Mouse (Mus musculus) forebrain, postnatal 0 days (tissue): ENCODE data around the gene Pced1b. TPM values are rescaled to one million over a fixed set of nuclear protein-coding genes. Genes with fewer than 3 reads are reported as not detected.

Experiments
- ATAC-seq: fragments of 200-750 bp; cut with Nextera tagmentation; 2 replicates; pipeline ENCODE4 v1.8.0; 2017; ENCODE audit warnings: mild to moderate bottlenecking, moderate library complexity
- DNase-seq: peaks from one replicate; pipeline ENCODE4 v3.0.0-alpha.2; 2015
- H3K27ac ChIP-seq: fragments of 300-500 bp; sonication (generic); 2 replicates; pipeline ENCODE4 v1.5.1; 2014; ENCODE audit warnings: low read depth, mild to moderate bottlenecking, antibody characterized with exemption, low read length, moderate library complexity, mixed read lengths
- H3K27me3 ChIP-seq: fragments of 300-500 bp; sonication (generic); 2 replicates; pipeline ENCODE4 v1.6.1; 2014; ENCODE audit warnings: mild to moderate bottlenecking, low read length, mixed read lengths; ENCODE audit not compliant: insufficient read depth
- H3K36me3 ChIP-seq: fragments of 300-500 bp; sonication (generic); 2 replicates; pipeline ENCODE4 v1.6.1; 2014; ENCODE audit warnings: mild to moderate bottlenecking, moderate library complexity; ENCODE audit not compliant: insufficient read depth
- H3K4me1 ChIP-seq: fragments of 300-500 bp; sonication (generic); 2 replicates; pipeline ENCODE4 v1.6.1; 2014; ENCODE audit warnings: antibody characterized with exemption; ENCODE audit not compliant: insufficient read depth
- H3K4me2 ChIP-seq: fragments of 300-500 bp; sonication (generic); 2 replicates; pipeline ENCODE4 v1.6.1; 2014; ENCODE audit warnings: low read depth, mild to moderate bottlenecking, moderate library complexity
- H3K4me3 ChIP-seq: fragments of 300-500 bp; sonication (generic); 2 replicates; pipeline ENCODE4 v1.5.1; 2014; ENCODE audit warnings: low read depth, low read length, mixed read lengths
- H3K9ac ChIP-seq: fragments of 300-500 bp; sonication (generic); 2 replicates; pipeline ENCODE4 v1.6.1; 2014; ENCODE audit warnings: mild to moderate bottlenecking
- H3K9me3 ChIP-seq: fragments of 300-500 bp; sonication (generic); 2 replicates; pipeline ENCODE4 v1.6.1; 2016; ENCODE audit warnings: low read length
- CTCF ChIP-seq: sonication (generic); IDR thresholded peaks from 2 replicates; pipeline ENCODE4 v1.5.1; 2016; ENCODE audit warnings: antibody characterized with exemption, control low read depth, low read depth
- WGBS: fragments of 180-500 bp; shearing (Covaris S2); extraction: QIAGEN DNeasy Blood & Tissue Kit; methylation state at CpG from one replicate; pipeline ENCODE4 v1.1.7; 2014; 5-methylcytosine and 5-hydroxymethylcytosine counted together
- polyA plus RNA-seq: library from polyadenylated mRNA; unstranded; fragments of >200 nt; fragmentation: Nextera tagmentation; extraction: Ambion mirVana; gene quantifications from 2 replicates; pipeline ENCODE4 v1.2.1, GENCODE M21; 2015
- total RNA-seq: library from RNA; depleted of rRNA; stranded (reverse); fragments of >200 nt; gene quantifications from 2 replicates; pipeline ENCODE4 v1.2.3, GENCODE M21; 2014

Gene Pced1b
- total and polyA plus RNA-seq, 2 experiments from 2014 or later = 4.4 to 6.9 TPM

DNA sequence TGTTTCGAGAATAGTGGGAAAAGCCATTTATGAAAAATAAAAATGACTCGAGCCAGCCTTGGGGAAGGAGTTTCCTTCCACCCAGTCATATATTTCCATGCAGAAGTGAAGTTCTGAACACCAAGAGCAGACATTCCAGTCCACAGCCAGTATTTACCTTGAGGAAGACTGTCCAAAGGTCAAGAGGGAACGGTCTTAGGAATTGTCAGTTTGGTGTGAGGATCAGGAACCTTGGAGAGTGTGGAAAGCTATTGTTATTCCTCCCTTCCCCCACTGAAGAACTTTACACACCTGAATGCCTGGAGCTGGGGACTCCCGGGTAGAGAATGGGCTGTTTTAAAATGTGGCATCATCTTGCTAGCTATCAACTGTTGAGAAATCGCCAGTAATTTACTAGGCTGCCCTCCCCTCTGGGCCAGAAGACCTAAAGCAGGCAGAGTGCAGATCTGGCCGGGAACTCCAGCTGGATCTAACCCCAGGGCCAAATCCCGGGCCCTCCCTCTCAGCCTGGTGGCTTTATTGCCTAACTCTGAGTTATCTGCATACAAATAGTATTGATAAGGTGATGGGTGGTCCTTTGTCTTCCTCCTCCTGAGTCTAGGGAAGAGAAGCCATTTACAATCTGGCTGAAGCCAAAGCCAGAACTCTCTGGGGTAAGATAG, 129.3 kb downstream of the Pced1b start:
- no peak overlapping the region for H3K27ac ChIP-seq
- no peaks in the 10 kb centered on the region for H3K27me3 ChIP-seq
- no peaks in the 10 kb centered on the region for H3K9me3 ChIP-seq
- H3K9ac ChIP-seq = no peak overlapping the region
- DNase-seq (no peak), ATAC-seq (no peak)
- TF ChIP-seq CTCF = no peak
- H3K4me2 ChIP-seq = no peak overlapping the region
- 0 out of 2 replicates have a peak, but pooled peaks cover 4% of the 10 kb centered on the region for H3K4me1 ChIP-seq
- no peak overlapping the region for H3K4me3 ChIP-seq
- H3K36me3 ChIP-seq = no peaks in the 10 kb centered on the region
- 44% methylated on average over 7 of the region's 7 CpGs for WGBS

DNA sequence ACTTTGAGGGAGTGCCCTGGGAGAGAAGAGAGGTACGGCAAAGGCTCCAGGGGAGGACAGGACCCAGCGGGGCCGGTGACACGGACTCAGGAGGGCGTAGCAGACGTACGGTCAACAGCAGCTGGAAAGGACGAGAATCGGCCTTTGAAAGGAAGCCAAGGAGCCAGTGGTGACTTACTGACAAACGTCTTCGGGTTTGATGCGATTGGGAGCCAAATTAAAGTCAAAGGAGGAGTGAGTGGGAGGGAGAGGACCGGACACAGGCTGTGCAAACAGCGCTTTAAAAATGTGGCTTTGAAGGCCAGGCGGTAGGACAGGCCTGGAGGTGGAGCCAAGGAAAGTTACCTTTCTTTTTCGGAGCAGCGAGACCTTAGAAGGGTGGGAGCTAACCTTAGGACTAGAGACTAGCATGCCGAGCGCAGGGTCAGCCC, 129.9 kb downstream of the Pced1b start:
- DNase-seq = no peak
- Histone ChIP-seq H3K27ac (no peak overlapping the region), H3K36me3 (no peaks in the 10 kb centered on the region), H3K9ac (no peak overlapping the region), H3K4me2 (no peak overlapping the region), H3K9me3 (no peaks in the 10 kb centered on the region), H3K27me3 (no peaks in the 10 kb centered on the region), H3K4me3 (no peak overlapping the region), H3K4me1 (0 out of 2 replicates have a peak, but pooled peaks cover 4% of the 10 kb centered on the region)
- WGBS = 28% methylated on average over 19 of the region's 19 CpGs
- no peak for TF ChIP-seq CTCF
- no peak for ATAC-seq

DNA sequence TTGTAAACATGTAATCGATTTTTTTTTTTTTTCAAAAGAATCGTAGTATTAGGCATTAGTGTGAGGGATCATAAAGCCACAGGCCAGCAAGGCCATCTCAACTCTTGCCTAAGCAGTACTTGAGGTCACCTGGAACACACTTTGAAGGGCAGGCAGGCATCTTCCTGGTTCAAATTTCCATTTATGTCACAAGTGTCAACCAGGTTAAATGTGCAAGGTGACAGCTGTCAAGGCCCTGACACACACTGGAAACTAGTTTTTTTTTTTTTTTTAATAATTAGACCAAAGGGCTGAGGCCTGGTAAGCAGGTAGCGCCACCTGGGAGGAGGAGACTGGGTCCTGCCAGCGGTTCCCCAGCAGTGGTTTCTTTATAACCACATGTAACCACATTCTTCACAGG, 131.2 kb downstream of the Pced1b start:
- Histone ChIP-seq H3K4me2 (no peak overlapping the region), H3K9me3 (no peaks in the 10 kb centered on the region), H3K27ac (no peak overlapping the region), H3K4me1 (0 out of 2 replicates have a peak, but pooled peaks cover 4% of the 10 kb centered on the region), H3K36me3 (no peaks in the 10 kb centered on the region), H3K27me3 (no peaks in the 10 kb centered on the region), H3K9ac (no peak overlapping the region), H3K4me3 (no peak overlapping the region)
- WGBS = 88% methylated on average over 4 of the region's 4 CpGs
- DNase-seq = no peak
- no peak for TF ChIP-seq CTCF
- no peak for ATAC-seq

DNA sequence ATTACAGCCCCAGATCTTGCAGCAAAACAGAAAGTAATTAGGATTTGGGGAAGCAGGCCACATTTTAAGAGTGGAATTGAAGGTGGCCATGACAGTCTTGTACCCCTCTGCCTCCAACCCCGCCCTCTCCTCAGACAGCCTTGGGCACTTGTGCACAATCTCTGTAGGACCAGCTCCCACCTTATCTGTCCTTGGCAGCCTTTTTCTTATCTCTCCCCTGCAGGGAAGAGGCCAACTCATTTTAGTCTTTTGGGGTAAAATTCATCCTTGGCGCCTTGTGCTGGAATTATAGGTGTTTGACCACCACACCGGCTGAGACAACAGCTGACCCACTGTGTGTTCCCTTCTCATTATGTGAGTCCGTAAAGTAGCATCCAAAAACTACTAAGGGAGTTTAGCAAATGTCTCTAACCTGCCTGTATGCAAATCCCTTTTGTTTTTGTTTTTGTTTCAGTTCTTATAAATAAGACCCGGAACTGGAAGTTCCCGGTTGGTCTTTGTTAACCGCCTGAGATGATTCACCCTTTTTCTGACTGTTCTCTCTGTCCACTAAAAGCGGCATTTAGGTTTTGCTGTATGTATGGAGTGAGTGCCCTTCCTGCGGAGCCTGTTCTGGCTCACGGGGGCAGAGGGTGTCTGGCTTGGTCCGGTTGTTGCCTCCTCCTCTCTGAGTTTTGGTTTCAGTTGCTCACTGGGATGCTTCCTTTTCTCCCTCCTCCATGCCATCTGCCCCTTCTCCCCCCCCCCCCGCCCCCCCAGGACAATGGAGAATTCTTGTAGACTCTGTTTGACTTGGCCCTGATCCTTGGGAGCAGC, 132.8 kb downstream of the Pced1b start:
- DNase-seq (no peak), ATAC-seq (no peak)
- Histone ChIP-seq H3K4me3 (no peak overlapping the region), H3K27ac (no peak overlapping the region), H3K4me1 (no peaks in the 10 kb centered on the region), H3K9me3 (no peaks in the 10 kb centered on the region), H3K27me3 (no peaks in the 10 kb centered on the region), H3K9ac (no peak overlapping the region), H3K4me2 (no peak overlapping the region), H3K36me3 (no peaks in the 10 kb centered on the region)
- no peak for TF ChIP-seq CTCF
- WGBS = 73% methylated on average over 11 of the region's 12 CpGs

DNA sequence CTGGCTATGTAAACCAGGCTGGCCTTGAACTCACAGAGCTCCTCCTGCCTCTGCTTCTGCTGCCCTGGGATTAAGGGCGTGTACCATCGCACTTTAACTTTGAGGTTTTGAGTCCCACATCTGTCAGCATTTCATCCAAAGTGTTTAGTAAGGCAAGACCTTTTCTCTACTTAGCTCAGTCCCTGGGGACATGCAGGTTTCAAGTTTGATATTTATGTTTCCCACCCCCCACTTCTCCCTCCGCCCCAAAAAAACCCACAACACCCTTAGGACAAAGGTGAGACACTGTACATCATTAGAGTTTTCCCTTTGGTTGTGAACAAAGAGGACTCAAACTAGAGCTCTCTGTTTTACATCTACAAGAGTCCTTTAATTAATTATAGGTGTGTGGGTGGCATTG, 135.7 kb downstream of the Pced1b start:
- 93% methylated on average over 3 of the region's 3 CpGs for WGBS
- ATAC-seq (no peak), DNase-seq (no peak)
- H3K4me2 ChIP-seq = no peak overlapping the region
- no peaks in the 10 kb centered on the region for H3K4me1 ChIP-seq
- no peaks in the 10 kb centered on the region for H3K36me3 ChIP-seq
- H3K27me3 ChIP-seq = no peaks in the 10 kb centered on the region
- H3K9me3 ChIP-seq = no peaks in the 10 kb centered on the region
- H3K27ac ChIP-seq = no peak overlapping the region
- no peak for TF ChIP-seq CTCF
- no peak overlapping the region for H3K4me3 ChIP-seq
- H3K9ac ChIP-seq = no peak overlapping the region

DNA sequence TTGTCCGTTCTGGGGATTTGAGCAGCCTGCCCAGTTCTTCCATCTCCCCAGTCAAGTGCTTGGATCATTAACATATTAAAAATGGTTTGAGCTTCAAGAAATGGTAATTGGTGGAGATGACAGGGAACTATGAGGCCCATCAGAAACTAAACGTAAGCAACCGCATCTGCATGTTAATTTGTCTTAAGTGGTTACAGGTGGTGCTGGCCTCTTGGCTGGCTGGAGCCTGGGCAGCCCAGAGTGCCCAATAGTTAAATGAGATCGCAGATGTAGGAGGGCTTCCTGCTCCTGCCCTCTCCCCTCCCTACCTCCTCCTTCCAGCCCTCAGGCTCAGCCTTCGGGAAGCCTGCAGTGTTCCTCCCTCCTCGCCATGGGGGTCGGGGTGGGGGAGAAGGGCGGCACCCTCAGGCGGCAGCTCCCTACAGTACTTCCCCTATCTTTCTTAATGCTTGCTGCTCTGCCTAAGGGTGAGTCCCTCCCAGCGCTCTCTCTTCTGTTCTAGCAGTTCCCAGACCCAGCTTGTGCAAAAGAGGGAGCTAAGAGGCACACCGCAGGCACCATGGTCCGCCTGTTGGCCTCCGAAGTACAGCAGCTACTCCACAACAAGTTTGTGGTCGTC, 136.7 kb downstream of the Pced1b start:
- DNase-seq (no peak), ATAC-seq (no peak)
- Histone ChIP-seq H3K4me1 (no peaks in the 10 kb centered on the region), H3K4me2 (no peak overlapping the region), H3K4me3 (no peak overlapping the region), H3K27ac (no peak overlapping the region), H3K9ac (no peak overlapping the region), H3K27me3 (no peaks in the 10 kb centered on the region), H3K36me3 (no peaks in the 10 kb centered on the region), H3K9me3 (no peaks in the 10 kb centered on the region)
- WGBS = 78% methylated on average over 14 of the region's 14 CpGs
- TF ChIP-seq CTCF = no peak
